Mouse (Mus musculus): ENCODE results near the gene Dpp8.

Gene Dpp8

DNA sequence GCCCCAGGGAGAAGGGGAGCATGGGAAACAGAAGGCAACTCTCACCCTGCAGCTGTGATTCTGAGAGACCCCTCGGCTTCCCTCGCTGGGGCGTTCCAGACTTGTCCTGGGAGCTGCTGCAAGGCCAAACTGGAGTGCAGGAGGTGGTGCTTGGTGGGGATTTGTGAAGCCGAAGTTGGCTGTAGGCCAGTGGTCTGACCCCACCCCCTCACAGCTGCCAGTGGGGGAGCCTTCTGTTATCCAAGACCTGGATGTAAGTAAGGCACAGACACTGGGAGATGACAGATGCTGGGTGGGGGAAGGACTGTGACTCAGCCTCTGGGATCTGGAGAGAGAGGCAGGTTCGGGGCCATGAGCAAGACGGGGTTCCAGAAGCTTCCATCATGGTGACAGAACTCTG, 62.0 kb downstream of the Dpp8 start:
- DNase-seq: peak in 1 of 2 experiments; percentile 15

DNA sequence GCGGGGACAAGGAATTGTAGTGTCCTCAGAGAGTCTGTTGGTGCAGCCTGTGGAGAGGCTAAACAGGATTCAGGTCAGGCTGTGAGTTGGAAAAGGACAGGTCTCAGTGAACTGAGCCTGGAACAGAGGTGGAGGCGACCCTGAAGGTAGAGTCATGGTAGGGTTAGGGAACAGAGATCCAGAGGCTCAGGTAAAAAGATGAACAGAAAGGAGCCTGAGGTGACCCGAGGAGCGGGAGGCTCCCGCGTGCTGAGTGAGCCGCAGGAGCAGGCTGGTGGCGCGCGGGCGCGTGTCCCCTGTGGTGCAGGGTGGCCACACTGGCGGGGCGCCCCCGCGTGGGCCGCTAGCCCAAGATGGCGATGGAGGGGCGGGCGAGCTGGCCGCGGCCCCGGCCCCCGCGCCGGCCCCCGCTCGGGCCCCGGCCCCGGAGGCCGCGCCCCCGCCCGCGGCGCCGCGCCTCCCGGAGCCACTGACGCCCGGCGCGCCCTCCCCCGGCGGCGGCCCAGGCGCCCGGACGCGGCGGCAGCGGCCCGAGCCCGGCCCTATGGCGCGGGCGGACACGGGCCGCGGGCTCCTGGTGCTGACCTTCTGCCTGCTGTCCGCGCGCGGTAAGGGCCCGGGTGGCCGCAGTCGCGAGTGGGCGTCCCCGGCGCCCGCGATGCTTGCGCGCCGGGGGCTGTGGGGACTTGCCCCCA, 68.9 kb downstream of the Dpp8 start, which contains the start of gene Igdcc4:
Gene Igdcc4 (plus strand): TSS at position 496 of the 695 bp plus-strand sequence.
- DNase-seq: peak; percentile 28 to 46

DNA sequence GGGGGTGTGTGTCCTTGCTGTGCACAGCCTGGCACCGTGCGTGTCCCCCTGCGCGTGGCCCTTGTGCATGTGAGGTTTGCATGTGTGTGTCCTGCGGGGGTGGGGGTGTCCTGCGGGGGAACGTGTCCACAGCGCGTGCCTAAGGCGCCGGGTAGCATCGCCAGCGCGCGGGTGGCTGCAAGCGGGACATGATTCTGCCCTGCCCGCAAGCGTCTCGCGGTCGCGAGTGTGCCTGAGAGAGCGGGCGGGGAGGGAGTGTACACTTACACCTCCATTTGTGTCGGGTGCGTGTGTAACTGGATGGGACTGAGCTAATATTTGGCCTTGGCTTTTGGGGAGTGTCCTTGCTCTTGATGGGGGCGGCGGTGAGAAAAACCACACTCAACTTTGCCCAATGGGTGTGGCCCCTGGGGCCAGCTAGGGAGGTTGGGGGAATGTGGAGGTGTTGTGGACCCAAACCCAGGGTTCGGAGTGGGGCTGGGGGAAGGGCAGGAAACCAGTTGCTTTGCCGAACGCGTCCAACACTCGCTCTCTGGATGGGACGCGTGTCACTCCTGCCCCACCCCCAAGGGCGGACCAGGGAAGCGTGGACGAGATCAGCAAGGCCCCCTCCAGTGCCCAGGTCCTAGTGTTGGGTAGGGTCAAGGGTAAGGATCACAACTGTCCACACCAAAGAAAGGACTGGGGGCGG, 69.6 kb downstream of the Dpp8 start:
- DNase-seq: peak; percentile 34 to 35

DNA sequence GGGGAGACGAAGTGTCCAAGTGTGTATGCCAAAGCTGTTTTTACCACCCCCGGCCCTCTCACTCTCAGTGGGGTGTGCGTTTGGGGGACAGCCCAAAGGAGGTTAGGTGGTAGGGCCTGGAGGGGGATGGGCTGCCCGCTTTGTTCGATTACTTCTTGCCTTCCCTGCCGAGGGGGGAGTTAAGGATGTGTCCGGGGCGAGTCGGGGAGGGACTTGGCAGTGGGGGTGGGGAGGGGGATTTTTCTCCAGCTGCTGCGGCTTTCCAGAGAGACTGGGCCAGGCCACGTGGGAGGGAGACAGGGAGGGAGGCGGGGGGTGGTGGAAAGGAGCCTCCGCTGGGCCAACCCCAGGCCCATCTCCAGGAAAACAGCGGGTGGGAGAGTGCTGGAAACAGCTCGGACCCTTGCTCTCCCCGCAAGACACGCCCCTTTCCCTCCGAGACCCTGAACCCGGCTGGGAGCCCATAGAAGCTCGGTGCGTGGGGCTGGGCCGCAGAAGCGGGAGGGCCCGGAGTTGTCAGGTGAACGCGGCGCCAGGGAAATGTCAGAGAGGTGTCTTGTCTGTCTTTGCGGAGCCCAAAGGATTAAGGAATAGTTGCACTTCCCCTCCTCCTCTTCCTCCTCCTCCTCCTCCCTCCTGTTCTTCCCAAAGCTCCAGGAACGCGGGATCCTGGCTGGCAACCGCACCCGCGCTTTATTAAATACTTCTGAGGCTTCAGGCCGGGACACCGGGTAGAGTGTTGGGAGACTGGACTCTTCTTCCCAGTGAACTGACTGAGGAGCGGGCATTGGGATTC, 70.4 kb downstream of the Dpp8 start:
- peak; percentile 30 to 32 for DNase-seq

DNA sequence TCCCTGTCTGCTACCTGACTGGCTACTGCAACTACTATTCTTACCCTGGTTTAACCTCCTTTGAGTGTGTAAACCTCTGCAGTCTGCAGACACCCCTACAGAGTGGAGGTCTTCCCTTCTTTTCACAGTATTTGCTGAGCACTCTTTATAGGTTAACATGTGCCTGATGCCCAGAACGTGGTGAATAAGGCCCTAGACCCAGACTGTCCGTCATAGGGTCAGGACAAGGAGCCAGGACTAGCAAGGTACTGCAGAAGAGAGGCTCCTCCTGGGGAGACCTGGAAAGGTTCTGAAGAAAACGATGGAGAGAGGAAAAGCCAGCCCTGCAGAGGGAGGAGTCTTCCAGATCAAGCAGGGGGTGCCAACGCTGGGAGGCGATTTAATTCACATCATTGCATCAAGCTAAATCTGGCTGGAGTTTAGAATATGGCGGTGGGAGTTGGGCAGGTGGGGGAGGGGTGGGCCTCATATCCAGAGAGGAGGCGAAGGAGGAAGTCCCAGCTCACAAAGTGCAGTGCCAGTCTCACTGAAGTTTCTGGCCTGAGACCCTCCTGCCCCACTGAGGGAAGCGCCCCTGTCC, 71.0 kb downstream of the Dpp8 start:
- DNase-seq: no peak

DNA sequence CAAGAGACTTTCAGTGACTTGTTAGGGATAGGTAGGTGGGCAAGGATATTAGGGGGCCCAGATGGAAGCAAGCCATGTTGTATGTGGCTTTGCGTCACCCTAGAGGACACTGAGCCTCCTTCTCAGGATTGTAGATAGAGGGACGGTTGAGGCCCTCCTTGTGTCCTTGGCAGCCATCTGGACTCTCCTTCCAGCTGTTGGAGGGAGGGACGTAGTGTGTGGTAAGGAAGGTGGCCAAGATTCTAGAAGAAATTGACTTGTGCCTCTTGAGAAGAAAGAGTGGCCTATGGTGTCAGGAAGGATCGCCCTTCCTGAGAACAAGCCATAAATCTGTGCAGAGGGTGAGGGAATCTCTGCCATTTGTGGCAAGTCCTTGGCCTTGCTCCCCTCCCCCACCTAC, 74.6 kb downstream of the Dpp8 start:
- DNase-seq: no peak

DNA sequence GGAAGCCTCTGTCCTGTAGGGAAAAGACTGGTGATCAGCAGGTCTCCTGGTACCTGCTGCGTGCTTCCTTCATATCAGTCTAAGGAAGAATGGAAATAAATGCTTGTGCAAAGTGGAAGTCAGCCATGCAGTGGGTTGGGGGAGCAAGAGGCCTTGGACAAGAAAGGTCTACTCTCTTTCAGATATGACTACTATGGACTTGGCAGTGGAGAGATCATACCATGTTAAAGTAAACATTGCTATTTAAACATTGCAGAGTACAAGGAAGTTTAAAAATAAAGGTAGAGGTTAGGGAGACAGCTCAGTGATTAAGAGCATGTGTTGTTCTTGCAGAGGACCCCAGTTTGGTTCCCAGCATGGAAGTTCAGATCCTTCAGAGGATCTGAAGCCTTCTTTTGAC, 75.7 kb downstream of the Dpp8 start:
- no peak for DNase-seq

DNA sequence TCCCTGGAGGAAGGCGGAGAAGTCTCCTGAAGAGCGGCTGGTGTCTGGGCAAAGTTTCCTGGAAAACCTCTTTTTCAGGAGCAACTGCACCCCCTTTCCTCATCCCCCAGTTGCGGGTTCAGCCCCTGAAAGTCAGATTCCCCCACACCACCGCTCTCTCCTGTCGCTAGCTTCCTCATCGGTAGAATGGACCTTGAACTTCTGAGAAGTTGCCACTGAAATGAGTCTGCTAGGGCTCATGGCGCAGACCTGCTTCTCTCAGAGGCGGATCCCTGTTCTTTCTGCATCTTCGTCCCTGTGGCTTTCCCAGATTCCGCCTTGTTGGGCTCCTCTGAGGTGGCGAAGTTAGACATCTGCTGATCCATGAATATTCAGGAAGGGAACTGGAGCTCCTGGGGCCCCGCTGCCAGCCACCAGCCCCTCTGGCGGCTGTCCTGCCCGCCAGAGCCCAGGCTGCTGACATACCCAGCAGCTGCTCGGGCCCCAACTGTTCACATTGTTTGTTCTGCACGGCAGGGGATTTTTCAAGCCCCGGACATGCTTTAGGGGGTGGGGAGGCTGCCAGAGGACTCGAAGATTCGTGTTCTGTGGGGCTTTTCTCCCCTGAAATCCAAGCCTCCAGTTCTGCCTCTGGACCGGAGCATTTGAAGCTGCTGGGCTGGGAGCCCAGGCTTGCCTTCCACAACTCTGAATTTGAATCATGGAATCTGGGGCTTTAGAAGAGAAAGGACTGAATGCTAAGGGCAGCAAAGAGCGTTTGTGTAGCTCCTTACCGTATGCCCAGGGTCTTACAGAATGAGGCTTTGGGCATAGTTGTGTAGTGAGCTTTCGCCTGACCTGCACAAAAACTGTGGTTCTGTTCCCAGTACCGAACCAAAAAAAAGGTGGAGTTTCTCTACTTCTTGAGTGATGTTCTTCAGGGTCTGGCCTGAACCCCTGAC, 77.2 kb downstream of the Dpp8 start:
- DNase-seq: peak in 1 of 2 experiments; percentile 11

DNA sequence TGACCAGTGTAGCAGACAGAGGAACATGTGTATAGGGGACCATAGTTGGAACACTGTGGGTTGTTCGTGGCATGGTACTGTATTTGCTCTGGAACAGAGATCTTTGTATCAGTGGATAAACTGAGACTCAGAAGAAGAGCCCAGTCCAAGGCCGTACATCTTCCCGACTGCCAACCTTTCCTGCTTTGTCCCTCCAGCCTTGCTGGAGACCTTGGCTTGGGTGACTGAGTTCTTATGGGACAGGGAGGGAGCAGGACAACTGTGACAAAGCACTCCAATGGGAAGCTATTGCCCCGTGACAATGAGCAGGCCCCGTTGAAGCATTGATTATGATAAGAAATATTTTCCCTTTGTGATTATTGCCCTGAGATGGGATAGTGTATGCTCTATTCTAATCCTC, 79.5 kb downstream of the Dpp8 start:
- DNase-seq: no peak

DNA sequence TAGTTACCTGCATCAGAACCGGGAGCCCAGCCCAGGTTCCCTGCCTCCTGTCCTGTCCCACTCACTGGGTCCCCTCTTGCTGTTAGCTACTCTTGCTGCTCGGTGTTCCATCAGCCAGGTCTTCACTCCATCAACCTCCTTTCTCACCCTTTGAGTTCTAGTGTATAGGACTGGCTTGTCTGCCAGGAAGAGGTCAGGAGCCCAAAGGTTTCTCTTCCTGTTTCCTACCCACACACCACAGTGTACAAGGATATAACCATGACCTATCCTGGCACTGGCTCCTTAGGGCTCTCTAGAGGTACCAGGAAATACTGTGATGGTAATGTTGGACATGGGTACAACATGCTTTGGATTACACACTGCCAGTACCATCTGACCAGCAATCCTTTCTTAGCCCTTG, 81.5 kb downstream of the Dpp8 start:
- no peak for DNase-seq

DNA sequence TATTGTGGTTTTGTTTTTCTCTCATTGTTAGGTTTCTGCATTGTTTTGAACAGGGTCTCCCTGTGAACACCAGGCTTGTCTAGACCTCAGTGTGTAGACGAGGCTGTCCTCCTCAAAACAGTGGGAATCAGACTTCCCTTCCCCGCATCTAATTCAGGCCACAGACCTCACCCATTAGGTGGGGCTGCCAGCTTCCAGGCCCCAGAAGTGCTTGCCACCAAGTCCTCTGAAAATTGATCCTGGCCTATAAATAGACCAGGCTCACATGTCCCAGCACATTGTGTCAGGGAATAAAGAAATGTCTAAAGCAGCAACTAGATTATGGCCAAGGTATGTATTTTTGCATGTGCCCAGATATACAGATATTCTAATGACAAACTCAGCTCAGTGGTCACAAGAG, 83.7 kb downstream of the Dpp8 start:
- no peak for DNase-seq

DNA sequence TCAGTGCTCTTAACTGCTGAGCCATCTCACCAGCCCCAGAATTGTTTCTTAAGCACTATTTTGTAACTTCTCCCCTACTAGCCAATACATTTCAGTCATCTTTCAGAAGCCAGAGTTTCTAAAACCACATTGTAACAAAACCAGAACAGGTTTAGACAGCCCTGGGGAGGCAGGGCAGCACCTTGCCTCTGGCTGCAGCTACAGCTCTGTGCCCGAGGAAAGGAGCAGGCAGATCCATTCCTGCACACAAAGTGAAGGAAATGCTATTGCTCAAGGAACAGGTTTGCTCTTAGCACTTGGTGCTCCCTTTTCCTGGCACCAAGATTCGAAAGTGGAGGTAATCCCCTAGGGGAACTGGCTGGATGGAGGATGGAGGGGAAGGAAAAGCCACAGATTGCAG, 85.3 kb downstream of the Dpp8 start:
- no peak for DNase-seq

DNA sequence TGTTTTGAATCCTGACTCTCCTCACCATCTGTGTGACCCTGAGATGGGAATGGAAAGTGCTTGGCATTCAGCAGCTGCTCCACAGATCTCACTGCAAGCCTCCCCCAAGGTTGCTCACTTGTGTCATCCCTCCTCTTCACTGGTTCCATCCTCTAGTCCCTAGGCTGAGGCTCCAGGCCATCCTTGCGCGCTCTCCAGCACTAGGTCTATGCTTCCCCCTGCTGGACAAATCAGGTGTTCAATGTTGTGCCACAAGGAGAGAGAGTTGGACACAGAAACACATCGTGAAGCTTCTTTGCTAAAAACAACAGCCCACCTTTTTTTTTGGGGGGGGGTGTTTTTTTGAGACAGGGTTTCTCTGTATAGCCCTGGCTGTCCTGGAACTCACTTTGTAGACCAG, 88.7 kb downstream of the Dpp8 start:
- DNase-seq: peak; percentile 66 to 77

DNA sequence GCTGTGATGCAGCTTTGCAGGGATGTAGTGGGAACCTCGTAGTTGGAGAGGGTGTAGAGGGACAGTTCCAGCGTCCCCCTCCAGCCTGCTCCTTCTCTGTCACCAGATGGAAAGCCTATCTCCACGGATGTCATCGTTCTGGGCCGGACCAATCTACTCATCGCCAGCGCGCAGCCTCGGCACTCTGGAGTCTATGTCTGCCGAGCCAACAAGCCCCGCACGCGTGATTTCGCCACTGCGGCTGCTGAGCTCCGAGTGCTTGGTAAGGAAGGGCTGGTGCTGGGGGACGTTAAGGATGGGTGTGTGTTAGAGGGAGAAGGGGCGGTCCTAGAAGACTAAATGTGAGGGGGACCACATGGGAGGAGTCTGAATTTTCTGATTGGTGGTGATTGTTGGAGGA, 90.3 kb downstream of the Dpp8 start:
- DNase-seq: no peak

DNA sequence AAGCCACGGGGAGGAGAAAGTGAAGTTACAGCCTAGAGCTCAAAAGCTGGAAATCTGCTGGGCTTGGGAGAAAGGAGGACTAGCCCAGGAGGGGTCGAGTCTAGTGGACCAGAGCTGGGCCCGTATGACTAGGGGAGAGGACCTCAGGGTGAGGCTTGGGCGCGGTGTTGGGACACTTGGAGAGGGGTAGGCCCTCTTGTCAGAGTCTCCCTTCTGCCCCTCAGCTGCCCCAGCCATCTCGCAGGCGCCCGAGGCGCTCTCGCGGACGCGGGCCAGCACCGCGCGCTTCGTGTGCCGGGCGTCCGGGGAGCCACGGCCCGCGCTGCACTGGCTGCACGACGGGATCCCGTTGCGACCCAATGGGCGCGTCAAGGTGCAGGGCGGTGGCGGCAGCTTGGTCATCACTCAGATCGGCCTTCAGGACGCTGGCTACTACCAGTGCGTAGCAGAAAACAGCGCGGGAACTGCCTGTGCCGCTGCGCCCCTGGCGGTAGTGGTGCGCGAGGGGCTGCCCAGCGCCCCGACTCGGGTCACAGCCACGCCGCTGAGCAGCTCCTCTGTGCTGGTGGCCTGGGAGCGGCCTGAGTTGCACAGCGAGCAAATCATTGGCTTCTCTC, 91.4 kb downstream of the Dpp8 start:
- peak; percentile 49 to 61 for DNase-seq

DNA sequence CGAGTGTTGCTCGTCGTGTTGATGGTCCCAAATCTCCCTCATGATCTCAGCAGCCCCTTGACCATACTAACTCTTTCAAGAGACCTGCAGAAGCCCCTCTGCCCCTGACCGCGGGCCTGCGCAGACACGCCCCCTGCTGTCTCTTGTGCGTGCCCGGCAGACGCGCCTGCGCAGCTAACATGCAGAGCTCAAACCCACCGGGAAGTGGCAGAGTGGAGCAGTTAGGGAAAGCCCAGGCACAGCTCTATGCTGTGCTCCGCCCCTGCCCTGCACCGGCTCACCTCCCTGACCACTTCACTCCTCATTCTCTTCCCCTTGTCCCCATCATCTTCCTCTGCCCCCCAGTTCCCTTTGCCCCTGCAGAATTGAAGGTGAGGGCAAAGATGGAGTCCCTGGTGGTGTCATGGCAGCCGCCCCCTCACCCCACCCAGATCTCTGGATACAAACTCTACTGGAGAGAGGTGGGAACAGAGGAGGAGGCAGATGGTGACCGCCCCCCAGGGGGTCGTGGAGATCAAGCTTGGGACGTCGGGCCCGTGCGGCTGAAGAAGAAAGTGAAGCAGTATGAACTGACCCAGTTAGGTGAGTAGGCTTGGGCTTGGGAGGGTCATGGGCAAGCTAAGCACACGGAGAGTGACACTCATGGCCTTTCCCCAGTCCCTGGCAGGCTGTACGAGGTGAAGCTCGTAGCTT, 96.1 kb downstream of the Dpp8 start:
- no peak for DNase-seq

DNA sequence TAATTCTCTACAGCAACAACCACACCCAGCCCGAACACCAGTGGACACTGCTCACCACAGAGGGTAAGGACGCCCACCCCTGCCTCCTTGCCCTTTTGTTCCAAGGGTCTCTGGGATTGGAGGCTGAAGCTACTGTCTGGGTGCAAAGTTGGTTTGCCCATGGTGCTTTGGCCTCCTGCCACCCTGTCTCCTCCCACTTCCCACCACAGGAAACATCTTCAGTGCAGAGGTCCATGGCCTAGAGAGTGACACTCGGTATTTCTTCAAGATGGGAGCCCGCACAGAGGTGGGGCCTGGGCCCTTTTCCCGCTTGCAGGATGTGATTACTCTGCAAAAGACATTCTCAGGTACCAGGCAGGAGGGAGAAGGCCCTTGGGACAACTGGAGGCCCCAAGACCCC, 99.5 kb downstream of the Dpp8 start:
- DNase-seq: no peak
